Mouse (Mus musculus) heart, adult 2 months (tissue): ENCODE data around the gene Egfl8. TPM values are rescaled to one million over a fixed set of nuclear protein-coding genes. Genes with fewer than 3 reads are reported as not detected.

Experiments used
- DNase-seq, 2 experiments: peaks; one replicate each; pipeline ENCODE4 v3.0.0; 2021
- H3K27ac ChIP-seq: fragments of 200-600 bp; 2 replicates; pipeline ENCODE4 v1.8.1; 2022
- H3K27me3 ChIP-seq: fragments of 200-500 bp; 2 replicates; pipeline ENCODE4 v1.6.1; 2012; ENCODE audit warnings: mild to moderate bottlenecking, low read length, inconsistent platforms, mixed read lengths; ENCODE audit not compliant: control insufficient read depth, insufficient read depth
- H3K36me3 ChIP-seq: fragments of 200-500 bp; 2 replicates; pipeline ENCODE4 v1.6.1; 2012; ENCODE audit warnings: low read length, inconsistent platforms; ENCODE audit not compliant: control insufficient read depth, insufficient read depth
- H3K4me1 ChIP-seq: fragments of 200-500 bp; 2 replicates; pipeline ENCODE4 v1.6.1; 2011; ENCODE audit warnings: low read length; ENCODE audit not compliant: control insufficient read depth, insufficient read depth
- H3K4me3 ChIP-seq: fragments of 200-600 bp; 2 replicates; pipeline ENCODE4 v1.8.1; 2022
- H3K79me2 ChIP-seq: fragments of 200-500 bp; replicated peaks from 2 replicates; pipeline ENCODE4 v1.6.1; 2012; ENCODE audit warnings: mild to moderate bottlenecking, inconsistent platforms, low read length, moderate library complexity, mixed read lengths; ENCODE audit not compliant: control insufficient read depth, insufficient read depth
- H3K9ac ChIP-seq: fragments of 200-500 bp; 2 replicates; pipeline ENCODE4 v1.6.1; 2012; ENCODE audit warnings: low read depth, mild to moderate bottlenecking, control low read depth, inconsistent platforms, low read length, mixed read lengths
- CTCF ChIP-seq: fragments of 200-600 bp; IDR thresholded peaks from 2 replicates; pipeline ENCODE4 v1.8.1; 2022; ENCODE audit warnings: antibody characterized with exemption, mild to moderate bottlenecking, moderate library complexity
- EP300 ChIP-seq: fragments of 200-500 bp; IDR thresholded peaks from 2 replicates; pipeline ENCODE4 v1.6.1; 2011; ENCODE audit warnings: low read depth, low read length, control low read depth; ENCODE audit not compliant: insufficient read depth
- POLR2A ChIP-seq: fragments of 200-500 bp; IDR thresholded peaks from 2 replicates; pipeline ENCODE4 v1.6.1; 2011; ENCODE audit warnings: mild to moderate bottlenecking, low read depth, low read length, control low read depth; ENCODE audit not compliant: insufficient read depth
- WGBS: fragments of 180-500 bp; shearing (Covaris S2); methylation state at CpG from one replicate; pipeline ENCODE4 v1.1.7; 2018; 5-methylcytosine and 5-hydroxymethylcytosine counted together
- intact Hi-C: fragments of 180-260 bp; cut with DNase I; formaldehyde crosslinking; loops from one replicate; pipeline ENCODE4 v1.15.1; 2025
- polyA plus RNA-seq: library from polyadenylated mRNA; depleted of rRNA; stranded (reverse); fragments of >200 nt; gene quantifications from 2 replicates; pipeline ENCODE4 v1.2.3, GENCODE M21; 2012
- total RNA-seq, 2 experiments: library from RNA; stranded (reverse); gene quantifications; 2 replicates each; pipeline ENCODE4 v1.2.3; 2021

Egfl8 gene
- total and polyA plus RNA-seq, 3 experiments = 1.2 to 2.4 (median 1.8) TPM

GRCm38 (mm10) chr17:34652546-34652945 lies 36.8 kb upstream of the Egfl8 start:
- Histone ChIP-seq H3K9ac (no peak overlapping the region), H3K36me3 (no peaks in the 10 kb centered on the region), H3K4me3 (no peak overlapping the region), H3K27me3 (no peaks in the 10 kb centered on the region), H3K27ac (no peak overlapping the region), H3K79me2 (no peaks in the 10 kb centered on the region; the same call in 1 of the 2 replicates), H3K4me1 (peaks cover 24% of the 10 kb centered on the region)
- DNase-seq = no peak
- WGBS = 92% methylated on average over 10 of the region's 10 CpGs
- TF ChIP-seq POLR2A (no peak), CTCF (no peak), EP300 (no peak)
- intact Hi-C loops = no loop called here

- H3K9ac ChIP-seq = no peak overlapping the region
- H3K4me1 ChIP-seq = peaks cover 20% of the 10 kb centered on the region
- no peak overlapping the region for H3K27ac ChIP-seq
- H3K36me3 ChIP-seq = no peaks in the 10 kb centered on the region
- peak; percentile 56 to 62 for DNase-seq
- TF ChIP-seq CTCF (peak; percentile 69), EP300 (no peak), POLR2A (no peak)
- H3K27me3 ChIP-seq = no peaks in the 10 kb centered on the region
- H3K79me2 ChIP-seq = no peaks in the 10 kb centered on the region; the same call in 1 of the 2 replicates
- WGBS = 57% methylated on average over 19 of the region's 19 CpGs
- intact Hi-C loops = no loop called here
- no peak overlapping the region for H3K4me3 ChIP-seq
Measured at GRCm38 (mm10) chr17:34651507-34652221, 35.9 kb upstream of the Egfl8 start.

GRCm38 (mm10) chr17:34650781-34651180 lies 35.0 kb upstream of the Egfl8 start:
- WGBS = 87% methylated on average over 14 of the region's 14 CpGs
- TF ChIP-seq EP300 (no peak), POLR2A (no peak), CTCF (no peak)
- intact Hi-C loops = no loop called here
- peaks cover 16% of the 10 kb centered on the region for H3K4me1 ChIP-seq
- no peak for DNase-seq
- H3K9ac ChIP-seq = no peak overlapping the region
- no peaks in the 10 kb centered on the region for H3K27me3 ChIP-seq
- no peaks in the 10 kb centered on the region; the same call in 1 of the 2 replicates for H3K79me2 ChIP-seq
- no peaks in the 10 kb centered on the region for H3K36me3 ChIP-seq
- H3K27ac ChIP-seq = no peak overlapping the region
- H3K4me3 ChIP-seq = no peak overlapping the region

GRCm38 (mm10) chr17:34649106-34649864 lies 33.5 kb upstream of the Egfl8 start:
- no peak for TF ChIP-seq CTCF
- no peaks in the 10 kb centered on the region; the same call in 1 of the 2 replicates for H3K79me2 ChIP-seq
- no peaks in the 10 kb centered on the region for H3K27me3 ChIP-seq
- H3K4me1 ChIP-seq = peaks cover 9% of the 10 kb centered on the region
- intact Hi-C loops = no loop called here
- no peak overlapping the region for H3K27ac ChIP-seq
- DNase-seq = no peak
- H3K9ac ChIP-seq = no peak overlapping the region
- WGBS = 85% methylated on average over 18 of the region's 18 CpGs
- H3K36me3 ChIP-seq = no peaks in the 10 kb centered on the region
- H3K4me3 ChIP-seq = no peak overlapping the region

GRCm38 (mm10) chr17:34648141-34648890 lies 32.5 kb upstream of the Egfl8 start:
- WGBS = 86% methylated on average over 16 of the region's 16 CpGs

More at GRCm38 (mm10) chr17:34648141-34648890, 32.5 kb upstream of the Egfl8 start:
- no peak overlapping the region for H3K9ac ChIP-seq
- H3K4me3 ChIP-seq = no peak overlapping the region
- peak in 1 of 2 experiments; percentile 4 for DNase-seq
- no peaks in the 10 kb centered on the region; the same call in 1 of the 2 replicates for H3K79me2 ChIP-seq
- no peaks in the 10 kb centered on the region for H3K27me3 ChIP-seq
- no peaks in the 10 kb centered on the region for H3K36me3 ChIP-seq
- H3K27ac ChIP-seq = no peak overlapping the region
- H3K4me1 ChIP-seq = peaks cover 6% of the 10 kb centered on the region
- TF ChIP-seq CTCF (no peak), POLR2A (no peak), EP300 (no peak)
- intact Hi-C loops = no loop called here
